Mouse (Mus musculus): ENCODE results near the gene Zfp592. TPM values are rescaled to one million over a fixed set of nuclear protein-coding genes. Genes with fewer than 3 reads are reported as not detected.

Gene Zfp592
- total and polyA plus RNA-seq, 3 experiments = 12.9 to 33.0 TPM; not detected in 1

DNA sequence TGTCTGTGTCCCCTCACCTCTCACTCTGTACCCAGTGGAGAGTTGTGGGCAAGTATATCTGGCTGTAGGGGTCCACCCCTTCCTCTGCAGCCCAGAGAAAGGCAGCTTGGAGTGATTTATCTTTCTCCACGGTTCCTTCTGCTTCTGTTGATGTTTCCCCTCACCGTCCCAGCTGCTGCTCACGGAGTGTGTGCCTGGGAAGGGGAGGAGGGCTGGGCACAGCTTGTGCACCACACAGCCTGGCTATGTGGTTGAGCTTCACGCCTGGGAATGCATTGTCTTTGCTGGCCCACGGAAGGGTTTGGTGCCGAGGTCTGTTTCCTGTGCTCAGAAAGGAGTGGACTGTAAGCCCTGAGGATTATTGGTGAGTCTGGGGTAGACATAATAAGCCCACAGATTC is 73.2 kb downstream of the Zfp592 start:
- peaks cover 8 to 14% of the 10 kb centered on the region in 2 experiments for H3K27me3 ChIP-seq (ENCODE audit: control insufficient read depth in 1 of 2, insufficient read depth in 2 of 2, low read length in 2 of 2)
- H3K4me1 ChIP-seq (ENCODE audit: control insufficient read depth in 1 of 2, insufficient read depth in 2 of 2, low read length in 2 of 2) = no peaks in the 10 kb centered on the region
- no peak overlapping the region for H3K9ac ChIP-seq (ENCODE audit: control insufficient read depth, low read depth, low read length, poor library complexity, severe bottlenecking)
- no peaks in the 10 kb centered on the region for H3K9me3 ChIP-seq (replicated peaks; ENCODE audit: insufficient read depth, low read length)
- H3K4me3 ChIP-seq (ENCODE audit: control insufficient read depth in 1 of 2, insufficient read depth in 1 of 2, low read depth in 2 of 2, low read length in 2 of 2) = no peak overlapping the region
- DNase-seq (ENCODE audit: low read depth, low spot score) = no peak
- H3K27ac ChIP-seq (ENCODE audit: control insufficient read depth, low read depth, low read length) = no peak overlapping the region
- H3K36me3 ChIP-seq (ENCODE audit: control insufficient read depth in 1 of 2, insufficient read depth in 2 of 2, low read length in 2 of 2) = no peaks in the 10 kb centered on the region
- no peaks in the 10 kb centered on the region for H3K79me2 ChIP-seq (ENCODE audit: control insufficient read depth, insufficient read depth, low read length, poor library complexity)
- no peak for TF ChIP-seq KAT2A (conservative IDR thresholded peaks at IDR 0.05; ENCODE audit: low read depth, low read length)
- no peak for TF ChIP-seq POLR2AphosphoS2 (IDR thresholded peaks at IDR 0.05; ENCODE audit: low read length)
- no peak for TF ChIP-seq MAZ (IDR thresholded peaks at IDR 0.05; ENCODE audit: low read depth, low read length)
- no peak for TF ChIP-seq MYB (IDR thresholded peaks at IDR 0.05; ENCODE audit: low read depth, low read length)
- no peak for TF ChIP-seq ETS1 (IDR thresholded peaks at IDR 0.05; ENCODE audit: low read depth, low read length)
- no peak for TF ChIP-seq E2F4 (IDR thresholded peaks at IDR 0.05; ENCODE audit: borderline replicate concordance, low read depth, low read length)
- no peak for TF ChIP-seq BHLHE40 (IDR thresholded peaks at IDR 0.05; ENCODE audit: borderline replicate concordance, low read depth, low read length)
- TF ChIP-seq NRF1 (IDR thresholded peaks at IDR 0.05; ENCODE audit: insufficient read depth, low read depth, low read length, poor library complexity, severe bottlenecking) = no peak
- no peak for TF ChIP-seq MEF2A (IDR thresholded peaks at IDR 0.05; ENCODE audit: extremely low read depth, insufficient replicate concordance, low read depth, low read length, poor library complexity, severe bottlenecking)
- TF ChIP-seq RCOR1 (IDR thresholded peaks at IDR 0.05; ENCODE audit: low read depth, low read length) = no peak
- TF ChIP-seq EP300 (IDR thresholded peaks at IDR 0.05; ENCODE audit: low read depth in 1 of 2, low read length in 2 of 2) = no peak
- no peak for TF ChIP-seq RAD21 (IDR thresholded peaks at IDR 0.05; ENCODE audit: low read depth, low read length)
- TF ChIP-seq CHD1 (IDR thresholded peaks at IDR 0.05; ENCODE audit: low read depth, low read length) = no peak
- no peak for TF ChIP-seq HCFC1 (IDR thresholded peaks at IDR 0.05; ENCODE audit: low read depth, low read length)
- TF ChIP-seq POLR2AphosphoS5 (IDR thresholded peaks at IDR 0.05; ENCODE audit: borderline replicate concordance, low read depth, low read length) = no peak
- no peak for TF ChIP-seq MXI1 (IDR thresholded peaks at IDR 0.05; ENCODE audit: low read depth, low read length)
- TF ChIP-seq USF1 (IDR thresholded peaks at IDR 0.05; ENCODE audit: low read depth, low read length) = no peak
- TF ChIP-seq TAL1 (IDR thresholded peaks at IDR 0.05; ENCODE audit: low read length) = no peak

- Histone ChIP-seq H3K79me2 (ENCODE audit: control insufficient read depth, insufficient read depth, low read length, poor library complexity) (no peaks in the 10 kb centered on the region), H3K27ac (ENCODE audit: control insufficient read depth, low read depth, low read length) (no peak overlapping the region), H3K4me1 (ENCODE audit: control insufficient read depth in 1 of 2, insufficient read depth in 2 of 2, low read length in 2 of 2) (peaks cover 2 to 3% of the 10 kb centered on the region in 2 experiments; a peak in 2 of 4 replicates), H3K27me3 (ENCODE audit: control insufficient read depth in 1 of 2, insufficient read depth in 2 of 2, low read length in 2 of 2) (peaks cover 8 to 18% of the 10 kb centered on the region in 2 experiments), H3K9me3 (replicated peaks; ENCODE audit: insufficient read depth, low read length) (no peaks in the 10 kb centered on the region), H3K4me3 (ENCODE audit: control insufficient read depth in 1 of 2, insufficient read depth in 1 of 2, low read depth in 2 of 2, low read length in 2 of 2) (no peak overlapping the region), H3K9ac (ENCODE audit: control insufficient read depth, low read depth, low read length, poor library complexity, severe bottlenecking) (no peak overlapping the region), H3K36me3 (ENCODE audit: control insufficient read depth in 1 of 2, insufficient read depth in 2 of 2, low read length in 2 of 2) (no peaks in the 10 kb centered on the region)
- TF ChIP-seq HCFC1 (IDR thresholded peaks at IDR 0.05; ENCODE audit: low read depth, low read length) (no peak), ZKSCAN1 (IDR thresholded peaks at IDR 0.05; ENCODE audit: low read depth, low read length) (no peak)
- DNase-seq (ENCODE audit: low read depth, low spot score) = no peak
These were observed 79.0 kb downstream of the Zfp592 start for GRCm38 (mm10) chr7:81072463-81072862.

Measured in MEL (cell line).